Mouse (Mus musculus) CH12.LX (cell line): Measurements from ENCODE around the gene Dusp13. TPM values are rescaled to one million over a fixed set of nuclear protein-coding genes. Genes with fewer than 3 reads are reported as not detected.

Source experiments
- DNase-seq: peaks from one replicate; pipeline ENCODE4 v3.0.0-alpha.2; 2013; ENCODE audit errors: extremely low read depth
- H3K27ac ChIP-seq: 2 replicates; pipeline ENCODE4 v1.5.1; 2012; ENCODE audit warnings: low read depth, mild to moderate bottlenecking, control low read depth, moderate library complexity; ENCODE audit not compliant: insufficient read depth
- H3K27me3 ChIP-seq: replicated peaks from 2 replicates; pipeline ENCODE3; 2012; ENCODE audit warnings: inconsistent platforms
- H3K36me3 ChIP-seq, 2 experiments: replicated peaks in 1 of 2; 2 replicates each; pipeline versions ENCODE3 to v1.6.1; 2012; ENCODE audit warnings: inconsistent platforms in 1 of 2, low read length in 1 of 2, mild to moderate bottlenecking in 1 of 2, mixed read lengths in 1 of 2, moderate library complexity in 1 of 2; ENCODE audit not compliant: control insufficient read depth in 1 of 2, insufficient read depth in 1 of 2
- H3K4me1 ChIP-seq, 2 experiments: 2 replicates each; pipeline ENCODE4 v1.6.1; 2012; ENCODE audit warnings: inconsistent platforms in 1 of 2, moderate library complexity in 1 of 2; ENCODE audit not compliant: insufficient read depth in 2 of 2, control insufficient read depth in 1 of 2
- H3K4me2 ChIP-seq: 2 replicates; pipeline ENCODE4 v1.6.1; 2012; ENCODE audit warnings: low read depth, mild to moderate bottlenecking, control low read depth; ENCODE audit not compliant: poor library complexity, insufficient read depth, severe bottlenecking
- H3K4me3 ChIP-seq, 3 experiments: fragments of 150-350 bp in 1 of 3; sonication (generic) in 1 of 3; replicated peaks in 1 of 3; 2 replicates each; pipeline versions ENCODE3 to v1.5.1; 2011 to 2012; ENCODE audit warnings: low read depth in 2 of 3, low read length in 2 of 3, mild to moderate bottlenecking in 2 of 3, moderate library complexity in 2 of 3, control low read depth in 1 of 3, improper control_type of control experiment in 1 of 3, inconsistent platforms in 1 of 3, mixed read lengths in 1 of 3; ENCODE audit not compliant: poor library complexity in 1 of 3
- H3K79me2 ChIP-seq: replicated peaks from 2 replicates; pipeline ENCODE4 v1.6.1; 2012; ENCODE audit warnings: mild to moderate bottlenecking, moderate library complexity; ENCODE audit not compliant: control insufficient read depth, poor library complexity, insufficient read depth, severe bottlenecking; ENCODE audit errors: extremely low read depth
- H3K9ac ChIP-seq: 2 replicates; pipeline ENCODE4 v1.6.1; 2012; ENCODE audit warnings: low read depth, mild to moderate bottlenecking, control low read depth, moderate library complexity; ENCODE audit not compliant: insufficient read depth
- H3K9me3 ChIP-seq: replicated peaks from 2 replicates; pipeline ENCODE3; 2012; ENCODE audit warnings: low read length, inconsistent platforms, mixed read lengths
- BHLHE40 ChIP-seq: IDR thresholded peaks from 2 replicates; pipeline ENCODE4 v1.6.1; 2011; ENCODE audit warnings: mild to moderate bottlenecking, low read depth, low read length, improper control_type of control experiment
- CHD1 ChIP-seq: IDR thresholded peaks from 2 replicates; pipeline ENCODE4 v1.6.1; 2012; ENCODE audit warnings: low read depth, low read length, improper control_type of control experiment, inconsistent platforms
- CHD2 ChIP-seq: IDR thresholded peaks from 2 replicates; pipeline ENCODE4 v1.6.1; 2011; ENCODE audit warnings: low read length, improper control_type of control experiment
- E2F4 ChIP-seq: IDR thresholded peaks from 2 replicates; pipeline ENCODE4 v1.6.1; 2011; ENCODE audit warnings: low read depth, low read length, improper control_type of control experiment; ENCODE audit not compliant: insufficient replicate concordance
- ETS1 ChIP-seq: conservative IDR thresholded peaks from 2 replicates; pipeline ENCODE4 v1.6.1; 2012; ENCODE audit warnings: low read depth, mild to moderate bottlenecking, inconsistent platforms, low read length, improper control_type of control experiment, moderate library complexity
- GABPA ChIP-seq: IDR thresholded peaks from 2 replicates; pipeline ENCODE4 v1.6.1; 2012; ENCODE audit warnings: low read depth, low read length, improper control_type of control experiment, inconsistent platforms; ENCODE audit not compliant: insufficient replicate concordance
- JUND ChIP-seq: conservative IDR thresholded peaks from 2 replicates; pipeline ENCODE4 v1.6.1; 2011; ENCODE audit warnings: low read depth, low read length, improper control_type of control experiment
- MAFK ChIP-seq: IDR thresholded peaks from 2 replicates; pipeline ENCODE4 v1.6.1; 2011; ENCODE audit warnings: low read length, improper control_type of control experiment; ENCODE audit not compliant: insufficient replicate concordance
- MAZ ChIP-seq: IDR thresholded peaks from 2 replicates; pipeline ENCODE4 v1.6.1; 2012; ENCODE audit warnings: low read depth, mild to moderate bottlenecking, inconsistent platforms, low read length, improper control_type of control experiment, moderate library complexity
- MXI1 ChIP-seq: IDR thresholded peaks from 2 replicates; pipeline ENCODE4 v1.6.1; 2011; ENCODE audit warnings: mild to moderate bottlenecking, low read depth, low read length, improper control_type of control experiment
- MYC ChIP-seq: IDR thresholded peaks from 2 replicates; pipeline ENCODE4 v1.6.1; 2011; ENCODE audit warnings: low read depth, mild to moderate bottlenecking, improper control_type of control experiment, low read length
- NRF1 ChIP-seq: IDR thresholded peaks from 2 replicates; pipeline ENCODE4 v1.6.1; 2014; ENCODE audit warnings: low read depth, mild to moderate bottlenecking, inconsistent platforms, low read length, improper control_type of control experiment, moderate library complexity
- POLR2A ChIP-seq: IDR thresholded peaks from 2 replicates; pipeline ENCODE4 v1.6.1; 2011; ENCODE audit warnings: low read depth, mild to moderate bottlenecking, improper control_type of control experiment, low read length
- RCOR1 ChIP-seq: conservative IDR thresholded peaks from 2 replicates; pipeline ENCODE4 v1.6.1; 2012; ENCODE audit warnings: low read depth, mild to moderate bottlenecking, inconsistent platforms, low read length, improper control_type of control experiment
- SIN3A ChIP-seq: IDR thresholded peaks from 2 replicates; pipeline ENCODE4 v1.6.1; 2012; ENCODE audit warnings: low read length, improper control_type of control experiment, inconsistent platforms
- SMC3 ChIP-seq: IDR thresholded peaks from 2 replicates; pipeline ENCODE4 v1.6.1; 2011; ENCODE audit warnings: low read depth, low read length, improper control_type of control experiment
- TBP ChIP-seq: conservative IDR thresholded peaks from 2 replicates; pipeline ENCODE4 v1.6.1; 2011; ENCODE audit warnings: low read depth, low read length, improper control_type of control experiment
- UBTF ChIP-seq: IDR thresholded peaks from 2 replicates; pipeline ENCODE4 v1.6.1; 2012; ENCODE audit warnings: low read depth, mild to moderate bottlenecking, inconsistent platforms, low read length, improper control_type of control experiment, moderate library complexity
- USF1 ChIP-seq: IDR thresholded peaks from 2 replicates; pipeline ENCODE4 v1.6.1; 2014; ENCODE audit warnings: low read depth, mild to moderate bottlenecking, inconsistent platforms, low read length, improper control_type of control experiment
- ZC3H11A ChIP-seq: IDR thresholded peaks from 2 replicates; pipeline ENCODE4 v1.6.1; 2012; ENCODE audit warnings: low read depth, mild to moderate bottlenecking, inconsistent platforms, low read length, improper control_type of control experiment
- ZNF384 ChIP-seq: IDR thresholded peaks from 2 replicates; pipeline ENCODE4 v1.6.1; 2012; ENCODE audit warnings: low read depth, low read length, improper control_type of control experiment, inconsistent platforms
- dilution Hi-C: fragments of 300-500 bp; cut with MboI; formaldehyde crosslinking; loops from 2 replicates; pipeline ENCODE4 v1.14.3; 2020; ENCODE audit warnings: low sequenced_read_pairs; ENCODE audit not compliant: extremely low pct_unique_long_range_greater_than_20kb, extremely low pct_ligation_motif_present
- in situ Hi-C: fragments of 300-500 bp; cut with MboI; formaldehyde crosslinking; loops from 3 replicates; pipeline ENCODE4 v1.14.3; 2019; ENCODE audit warnings: low sequenced_read_pairs, low pct_ligation_motif_present, low pct_unique_long_range_greater_than_20kb, mixed read lengths
- polyA plus RNA-seq: library from polyadenylated mRNA; unstranded; fragments of >175 nt; gene quantifications from 2 replicates; pipeline ENCODE4 v1.2.1, GENCODE M21; 2012; ENCODE audit warnings: low read depth; ENCODE audit not compliant: insufficient read length
- total RNA-seq, 2 experiments: library from RNA; depleted of rRNA; stranded (reverse); fragments of 300-350 nt in 1 of 2; fragments of >200 nt in 1 of 2; gene quantifications; 2 replicates each; pipeline ENCODE4 v1.2.3; 2012 to 2014

The Dusp13 gene
- total and polyA plus RNA-seq, 3 experiments: 0.34 TPM; not detected in 2

DNA sequence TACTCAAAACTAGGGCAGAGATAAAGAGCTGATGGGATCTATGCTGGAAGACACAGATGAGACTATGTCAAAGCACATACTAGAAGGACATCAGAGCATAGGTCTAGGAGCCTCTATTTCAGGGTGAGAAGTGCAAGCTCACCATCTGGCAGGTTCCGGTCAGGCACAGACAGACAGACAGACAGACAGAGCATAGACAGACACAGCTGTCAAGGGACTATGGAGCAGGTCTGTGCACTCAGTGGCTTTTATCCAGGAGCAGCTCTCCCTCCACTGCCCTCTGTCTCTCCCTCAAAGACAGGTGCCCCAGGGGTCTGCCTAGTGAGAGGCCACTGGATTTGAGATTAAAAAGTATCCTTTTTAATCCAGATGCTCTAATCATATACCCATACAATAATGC, 6.8 kb downstream of the Dusp13 start:
- TF ChIP-seq ZC3H11A: no peak
- TF ChIP-seq ETS1: no peak
- TF ChIP-seq CHD2: no peak
- no peak for TF ChIP-seq MYC
- no peak for TF ChIP-seq BHLHE40
- TF ChIP-seq, all 38 proteins: peak for 0
- H3K27ac ChIP-seq: no peak overlapping the region
- H3K4me1 ChIP-seq: peaks cover 0 to 16% of the 10 kb centered on the region in 2 experiments; a peak in 3 of 4 replicates
- in situ Hi-C loops (loop anchor here (25.0 kb wide), 1 partner anchor 257 kb away; the partner anchor contains the start of gene Kat6b), dilution Hi-C loops (no loop called here)
- H3K79me2 ChIP-seq: no peaks in the 10 kb centered on the region
- H3K9ac ChIP-seq: no peak overlapping the region
- no peaks in the 10 kb centered on the region for H3K27me3 ChIP-seq
- H3K9me3 ChIP-seq: no peaks in the 10 kb centered on the region
- no peaks in the 10 kb centered on the region for H3K36me3 ChIP-seq
- no peak overlapping the region for H3K4me2 ChIP-seq
- DNase-seq: no peak
- no peak overlapping the region for H3K4me3 ChIP-seq

- Histone ChIP-seq H3K27me3 (no peaks in the 10 kb centered on the region), H3K36me3 (no peaks in the 10 kb centered on the region), H3K27ac (no peak overlapping the region), H3K9me3 (no peaks in the 10 kb centered on the region), H3K4me2 (no peak overlapping the region), H3K79me2 (no peaks in the 10 kb centered on the region), H3K9ac (no peak overlapping the region), H3K4me3 (no peak overlapping the region), H3K4me1 (peaks cover 3 to 4% of the 10 kb centered on the region in 2 experiments; a peak in 2 of 4 replicates)
- TF ChIP-seq MAFK (no peak), POLR2A (no peak), ETS1 (no peak), E2F4 (no peak), ZNF384 (no peak), TBP (no peak), GABPA (no peak), ZC3H11A (no peak), MXI1 (no peak), NRF1 (no peak), CHD2 (no peak), BHLHE40 (no peak), RCOR1 (no peak), SMC3 (no peak), MAZ (no peak), USF1 (no peak), CHD1 (no peak), JUND (no peak), UBTF (no peak), SIN3A (no peak)
- DNase-seq: no peak
- in situ Hi-C loops: loop anchor here (25.0 kb wide), 1 partner anchor 255 kb away; the partner anchor contains the start of gene Kat6b
- dilution Hi-C loops: no loop called here
Measured at GRCm38 (mm10) chr14:21742441-21742840, 8.5 kb downstream of the Dusp13 start.
